Mouse (Mus musculus) splenic B cell, adult 2 months (primary cell): ENCODE measurements at regions not wholly inside any gene's neighbourhood (a gene's known extent, or its start where the extent isn't known, plus 50 kb on each side); places are given as distances from the start of the nearest gene placed in this dataset.

Source experiments
- DNase-seq: peaks from one replicate; pipeline ENCODE4 v3.0.0-alpha.2; 2011; ENCODE audit warnings: low read depth, low spot score
- H3K27me3 ChIP-seq: 2 replicates; pipeline ENCODE4 v1.6.1; 2012; ENCODE audit warnings: mild to moderate bottlenecking, low read length, moderate library complexity, mixed read lengths; ENCODE audit not compliant: control insufficient read depth, poor library complexity, insufficient read depth, severe bottlenecking
- H3K36me3 ChIP-seq: 2 replicates; pipeline ENCODE4 v1.6.1; 2012; ENCODE audit warnings: mild to moderate bottlenecking, low read length, moderate library complexity, mixed read lengths; ENCODE audit not compliant: control insufficient read depth, poor library complexity, insufficient read depth, severe bottlenecking

- H3K27me3 ChIP-seq: no peaks in the 10 kb centered on the region; the same call in 1 of the 2 replicates
- DNase-seq: no peak
- H3K36me3 ChIP-seq: no peaks in the 10 kb centered on the region
Observed at GRCm38 (mm10) chr1:89273021-89273420, 181.6 kb upstream of the Agap1 start.

- Histone ChIP-seq H3K36me3 (no peaks in the 10 kb centered on the region), H3K27me3 (no peaks in the 10 kb centered on the region; the same call in 1 of the 2 replicates)
- no peak for DNase-seq
Observed at GRCm38 (mm10) chr1:89273786-89274362, 180.7 kb upstream of the Agap1 start.

- Histone ChIP-seq H3K36me3 (no peaks in the 10 kb centered on the region), H3K27me3 (no peaks in the 10 kb centered on the region)
- DNase-seq: no peak
Observed at GRCm38 (mm10) chr1:89279382-89279781, 175.2 kb upstream of the Agap1 start.

GRCm38 (mm10) chr1:89281107-89281655 lies 173.4 kb upstream of the Agap1 start:
- Histone ChIP-seq H3K27me3 (no peaks in the 10 kb centered on the region), H3K36me3 (no peaks in the 10 kb centered on the region)
- no peak for DNase-seq

- no peaks in the 10 kb centered on the region for H3K27me3 ChIP-seq
- H3K36me3 ChIP-seq: no peaks in the 10 kb centered on the region
- DNase-seq: no peak
Observed at GRCm38 (mm10) chr1:89285041-89285440, 169.6 kb upstream of the Agap1 start.

- no peaks in the 10 kb centered on the region for H3K36me3 ChIP-seq
- DNase-seq: no peak
- no peaks in the 10 kb centered on the region for H3K27me3 ChIP-seq
Observed at GRCm38 (mm10) chr1:89287136-89287795, 167.3 kb upstream of the Agap1 start.

GRCm38 (mm10) chr1:89288001-89288400 lies 166.6 kb upstream of the Agap1 start:
- no peak for DNase-seq
- no peaks in the 10 kb centered on the region for H3K27me3 ChIP-seq
- H3K36me3 ChIP-seq: no peaks in the 10 kb centered on the region

- no peak for DNase-seq
- no peaks in the 10 kb centered on the region for H3K27me3 ChIP-seq
- no peaks in the 10 kb centered on the region for H3K36me3 ChIP-seq
Observed at GRCm38 (mm10) chr1:89288921-89289320, 165.7 kb upstream of the Agap1 start.

- H3K27me3 ChIP-seq: no peaks in the 10 kb centered on the region
- no peak for DNase-seq
Observed at GRCm38 (mm10) chr1:89296691-89297090, 157.9 kb upstream of the Agap1 start.

GRCm38 (mm10) chr1:89297766-89298165 lies 156.8 kb upstream of the Agap1 start:
- Histone ChIP-seq H3K36me3 (no peaks in the 10 kb centered on the region), H3K27me3 (no peaks in the 10 kb centered on the region)
- no peak for DNase-seq

More at GRCm38 (mm10) chr1:89296691-89297090, 157.9 kb upstream of the Agap1 start:
- H3K36me3 ChIP-seq: no peaks in the 10 kb centered on the region

- Histone ChIP-seq H3K27me3 (no peaks in the 10 kb centered on the region), H3K36me3 (no peaks in the 10 kb centered on the region)
- DNase-seq: no peak
Observed at GRCm38 (mm10) chr1:89301151-89301550, 153.5 kb upstream of the Agap1 start.

- DNase-seq: peak; percentile 3
- Histone ChIP-seq H3K36me3 (no peaks in the 10 kb centered on the region), H3K27me3 (no peaks in the 10 kb centered on the region)
Observed at GRCm38 (mm10) chr1:89302368-89302951, 152.1 kb upstream of the Agap1 start.

GRCm38 (mm10) chr1:89305171-89305570 lies 149.4 kb upstream of the Agap1 start:
- no peaks in the 10 kb centered on the region for H3K27me3 ChIP-seq
- no peak for DNase-seq
- H3K36me3 ChIP-seq: no peaks in the 10 kb centered on the region

- H3K36me3 ChIP-seq: no peaks in the 10 kb centered on the region
- H3K27me3 ChIP-seq: no peaks in the 10 kb centered on the region
- DNase-seq: no peak
Observed at GRCm38 (mm10) chr1:89308788-89309187, 145.8 kb upstream of the Agap1 start.

- Histone ChIP-seq H3K27me3 (no peaks in the 10 kb centered on the region), H3K36me3 (no peaks in the 10 kb centered on the region)
- DNase-seq: no peak
Observed at GRCm38 (mm10) chr1:89313064-89313463, 141.5 kb upstream of the Agap1 start.
